Mouse (Mus musculus) heart, embryonic 16.5 days (tissue): ENCODE results near the gene Lpxn. TPM values are rescaled to one million over a fixed set of nuclear protein-coding genes. Genes with fewer than 3 reads are reported as not detected.

Experiments
- ATAC-seq: fragments of 200-750 bp; cut with Nextera tagmentation; replicated peaks from 2 replicates; pipeline ENCODE4 v1.8.0; 2017; ENCODE audit warnings: moderate number of reproducible peaks; ENCODE audit not compliant: insufficient read depth, low FRiP score; ENCODE audit errors: extremely low read depth
- H3K27ac ChIP-seq: fragments of 300-500 bp; sonication (generic); 2 replicates; pipeline ENCODE4 v1.5.1; 2014; ENCODE audit warnings: mild to moderate bottlenecking, low read length, control low read depth, moderate library complexity
- H3K27me3 ChIP-seq: fragments of 300-500 bp; sonication (generic); 2 replicates; pipeline ENCODE4 v1.6.1; 2014; ENCODE audit warnings: low read length, mixed read lengths; ENCODE audit not compliant: control insufficient read depth, insufficient read depth
- H3K36me3 ChIP-seq: fragments of 300-500 bp; sonication (generic); 2 replicates; pipeline ENCODE4 v1.6.1; 2014; ENCODE audit not compliant: control insufficient read depth, insufficient read depth
- H3K4me1 ChIP-seq: fragments of 300-500 bp; sonication (generic); 2 replicates; pipeline ENCODE4 v1.6.1; 2014; ENCODE audit warnings: low read length, mixed read lengths; ENCODE audit not compliant: control insufficient read depth, insufficient read depth
- H3K4me2 ChIP-seq: fragments of 300-500 bp; sonication (generic); 2 replicates; pipeline ENCODE4 v1.6.1; 2014; ENCODE audit warnings: low read depth, mild to moderate bottlenecking, control low read depth, low read length
- H3K4me3 ChIP-seq: fragments of 300-500 bp; sonication (generic); 2 replicates; pipeline ENCODE4 v1.5.1; 2014; ENCODE audit warnings: mild to moderate bottlenecking, control low read depth, low read length
- H3K9ac ChIP-seq: fragments of 300-500 bp; sonication (generic); 2 replicates; pipeline ENCODE4 v1.6.1; 2014; ENCODE audit warnings: low read length, control low read depth
- H3K9me3 ChIP-seq: fragments of 300-500 bp; sonication (generic); replicated peaks from 2 replicates; pipeline ENCODE4 v1.6.1; 2016; ENCODE audit warnings: low read length; ENCODE audit not compliant: control insufficient read depth
- WGBS: fragments of 180-500 bp; shearing (Covaris S2); extraction: QIAGEN DNeasy Blood & Tissue Kit; methylation state at CpG from one replicate; pipeline ENCODE4 v1.1.7; 2014; 5-methylcytosine and 5-hydroxymethylcytosine counted together
- polyA plus RNA-seq: library from polyadenylated mRNA; unstranded; fragments of >200 nt; fragmentation: Nextera tagmentation; extraction: Ambion mirVana; gene quantifications from 2 replicates; pipeline ENCODE4 v1.2.1, GENCODE M21; 2015

The Lpxn gene
- polyA plus RNA-seq, 1 experiment from 2014 or later: 4.9 TPM

DNA sequence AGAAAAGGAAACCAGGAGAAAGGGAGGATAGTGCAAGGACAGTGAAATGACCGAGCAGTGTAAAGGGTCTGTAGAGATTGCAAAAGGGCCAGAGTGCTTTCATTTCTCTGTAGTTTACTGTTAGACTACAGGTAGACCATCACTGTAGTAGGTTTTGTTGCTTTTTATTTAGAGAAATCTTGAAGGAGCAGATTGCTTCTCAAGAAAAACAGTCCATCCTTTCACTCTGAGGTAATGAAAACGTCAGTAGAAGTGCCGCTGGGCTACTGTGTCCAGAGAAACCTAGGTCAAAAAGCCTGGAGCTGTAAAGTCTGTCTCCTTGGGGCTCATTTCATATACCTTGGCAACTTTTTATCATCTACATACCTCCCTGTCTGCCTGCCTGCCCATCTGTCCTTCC lies 3.1 kb downstream of the Lpxn start:
- Histone ChIP-seq H3K9me3 (no peaks in the 10 kb centered on the region), H3K9ac (no peak overlapping the region), H3K4me1 (no peaks in the 10 kb centered on the region), H3K27me3 (no peaks in the 10 kb centered on the region), H3K36me3 (no peaks in the 10 kb centered on the region), H3K27ac (no peak overlapping the region), H3K4me2 (peak overlapping the region; percentile 3; the same call in 1 of the 2 replicates), H3K4me3 (no peak overlapping the region)
- ATAC-seq: no peak
- WGBS: 79% methylated on average over 3 of the region's 3 CpGs

DNA sequence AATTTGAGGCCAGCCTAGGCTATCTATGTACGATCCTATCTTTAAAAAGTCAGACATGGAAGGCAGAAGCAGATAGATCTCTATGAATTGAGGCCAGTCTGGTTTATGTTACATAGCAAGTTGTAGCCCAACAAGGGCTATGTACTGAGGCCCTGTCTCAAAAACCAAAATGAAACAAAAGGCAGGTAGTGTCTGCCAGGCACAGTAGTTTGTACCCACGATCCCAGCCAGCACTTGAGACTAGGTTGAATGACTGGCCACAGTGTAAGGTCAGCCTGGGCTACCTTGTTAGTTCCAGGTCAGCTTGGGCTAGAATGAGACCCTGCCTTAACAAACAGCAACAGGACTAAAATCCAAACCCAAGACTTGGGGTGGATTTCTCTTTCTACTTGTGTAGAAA lies 4.6 kb downstream of the Lpxn start:
- no peak overlapping the region for H3K9ac ChIP-seq
- H3K4me1 ChIP-seq: no peaks in the 10 kb centered on the region
- H3K27ac ChIP-seq: no peak overlapping the region
- no peak for ATAC-seq
- H3K4me2 ChIP-seq: no peak overlapping the region
- no peaks in the 10 kb centered on the region for H3K36me3 ChIP-seq
- 50% methylated on average over 2 of the region's 2 CpGs for WGBS
- no peak overlapping the region for H3K4me3 ChIP-seq
- H3K9me3 ChIP-seq: no peaks in the 10 kb centered on the region
- no peaks in the 10 kb centered on the region for H3K27me3 ChIP-seq

DNA sequence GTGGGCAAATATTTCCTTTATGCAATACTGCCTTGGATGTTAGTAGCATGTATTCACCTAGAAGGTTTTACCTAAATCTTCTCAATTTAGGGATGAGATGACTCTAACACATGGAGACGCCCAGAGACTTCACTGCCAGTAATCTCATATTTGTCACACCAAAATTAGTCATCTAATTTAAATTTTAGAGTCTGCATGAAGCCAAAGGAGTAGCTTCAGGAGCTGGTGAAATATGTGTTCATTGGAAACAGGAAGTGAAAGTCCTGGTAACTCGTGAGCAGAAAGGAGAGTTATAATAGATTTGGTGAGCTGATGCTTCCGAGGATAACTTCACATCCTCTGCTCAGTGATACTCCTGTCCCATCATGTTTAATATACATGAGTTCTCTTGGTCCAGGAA lies 5.1 kb downstream of the Lpxn start:
- H3K4me1 ChIP-seq: no peaks in the 10 kb centered on the region

DNA sequence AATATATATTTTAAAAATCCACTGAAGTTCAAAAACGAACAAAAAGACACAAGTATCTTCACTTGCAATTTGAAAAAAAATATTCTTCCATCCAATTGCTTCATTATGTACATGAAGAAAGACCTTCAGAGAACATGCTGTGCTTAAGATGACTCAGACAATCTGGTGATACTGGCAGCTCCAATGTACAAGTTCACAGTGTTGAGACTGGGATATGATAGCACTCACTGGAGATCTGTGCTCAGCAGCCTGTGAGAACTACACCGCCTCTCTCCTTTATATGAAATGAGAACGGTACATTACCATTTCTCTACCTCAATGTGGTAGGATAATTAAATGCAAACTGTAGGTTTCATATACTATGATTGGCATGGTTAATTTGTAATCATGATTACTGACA lies 6.8 kb downstream of the Lpxn start:
- ATAC-seq: no peak
- H3K4me2 ChIP-seq: no peak overlapping the region
- no peak overlapping the region for H3K9ac ChIP-seq
- H3K4me3 ChIP-seq: no peak overlapping the region
- H3K27me3 ChIP-seq: no peaks in the 10 kb centered on the region
- H3K9me3 ChIP-seq: no peaks in the 10 kb centered on the region
- H3K27ac ChIP-seq: no peak overlapping the region
- no peaks in the 10 kb centered on the region for H3K4me1 ChIP-seq
- no peaks in the 10 kb centered on the region for H3K36me3 ChIP-seq
- WGBS: 72% methylated on average over 3 of the region's 3 CpGs

More for the DNA sequence above, 5.1 kb downstream of the Lpxn start:
- H3K9me3 ChIP-seq: no peaks in the 10 kb centered on the region
- 64% methylated on average over 3 of the region's 3 CpGs for WGBS
- no peak overlapping the region for H3K4me2 ChIP-seq
- H3K4me3 ChIP-seq: no peak overlapping the region
- no peak overlapping the region for H3K9ac ChIP-seq
- no peaks in the 10 kb centered on the region for H3K27me3 ChIP-seq
- H3K27ac ChIP-seq: no peak overlapping the region
- no peak for ATAC-seq
- H3K36me3 ChIP-seq: no peaks in the 10 kb centered on the region

DNA sequence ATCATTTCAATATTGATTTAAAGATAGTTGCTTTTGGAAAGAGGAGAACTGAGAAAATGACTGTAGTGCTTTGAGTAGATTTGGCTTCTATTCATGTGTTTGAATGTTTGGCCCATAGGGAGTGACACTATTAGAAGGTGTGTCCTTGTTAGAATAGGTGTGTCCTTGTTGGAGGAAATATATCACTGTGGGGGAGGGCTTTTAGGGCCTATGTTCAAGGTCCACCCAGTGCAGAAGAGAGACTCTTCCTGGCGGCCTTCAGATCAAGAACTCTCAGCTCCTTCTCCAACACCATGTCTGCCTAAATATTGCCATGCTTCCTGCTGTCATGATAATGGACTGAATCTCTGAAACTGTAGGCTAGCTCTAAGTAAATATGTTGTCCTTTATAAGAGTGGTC lies 8.2 kb downstream of the Lpxn start:
- no peak overlapping the region for H3K4me2 ChIP-seq
- no peaks in the 10 kb centered on the region for H3K27me3 ChIP-seq
- no peaks in the 10 kb centered on the region for H3K9me3 ChIP-seq
- H3K36me3 ChIP-seq: no peaks in the 10 kb centered on the region
- no peak for ATAC-seq
- no peak overlapping the region for H3K9ac ChIP-seq
- no peak overlapping the region for H3K4me3 ChIP-seq
- H3K27ac ChIP-seq: no peak overlapping the region
- WGBS: 62% methylated on average over 1 of the region's 1 CpGs
- H3K4me1 ChIP-seq: no peaks in the 10 kb centered on the region

DNA sequence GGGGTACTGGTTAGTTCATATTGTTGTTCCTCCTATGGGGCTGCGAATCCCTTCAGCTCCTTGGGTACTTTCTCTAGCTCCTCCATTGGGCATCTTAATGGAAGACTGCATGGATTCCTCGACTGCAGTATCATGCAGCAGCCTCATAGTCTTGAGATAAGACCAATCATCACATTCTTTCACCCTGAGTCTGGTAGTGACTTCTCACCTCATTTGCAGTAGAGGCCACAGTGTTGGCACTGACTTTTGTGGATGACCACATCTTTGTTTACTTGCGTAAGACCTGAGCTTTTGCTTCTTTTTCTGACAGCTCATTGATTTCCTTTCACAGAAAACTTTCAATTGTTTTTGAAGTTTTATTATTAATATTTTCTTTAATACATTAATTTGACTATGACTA lies 9.7 kb downstream of the Lpxn start:
- Histone ChIP-seq H3K9ac (no peak overlapping the region), H3K27ac (no peak overlapping the region), H3K4me1 (no peaks in the 10 kb centered on the region), H3K27me3 (no peaks in the 10 kb centered on the region), H3K36me3 (no peaks in the 10 kb centered on the region), H3K4me3 (no peak overlapping the region), H3K4me2 (no peak overlapping the region), H3K9me3 (no peaks in the 10 kb centered on the region)
- ATAC-seq: no peak
- WGBS: 63% methylated on average over 3 of the region's 3 CpGs

GRCm38 (mm10) chr19:12806214-12806613 lies 10.2 kb downstream of the Lpxn start:
- Histone ChIP-seq H3K27me3 (no peaks in the 10 kb centered on the region), H3K4me3 (no peak overlapping the region), H3K9me3 (no peaks in the 10 kb centered on the region), H3K36me3 (no peaks in the 10 kb centered on the region), H3K4me1 (no peaks in the 10 kb centered on the region), H3K9ac (no peak overlapping the region), H3K27ac (no peak overlapping the region), H3K4me2 (no peak overlapping the region)
- ATAC-seq: no peak
- WGBS: 58% methylated on average over 2 of the region's 2 CpGs

GRCm38 (mm10) chr19:12812644-12813364 lies 16.8 kb downstream of the Lpxn start:
- no peak for ATAC-seq
- no peaks in the 10 kb centered on the region for H3K4me1 ChIP-seq
- WGBS: 59% methylated on average over 1 of the region's 1 CpGs
- no peaks in the 10 kb centered on the region for H3K36me3 ChIP-seq
- H3K27ac ChIP-seq: peak overlapping the region; percentile 49; the same call in 1 of the 2 replicates
- H3K9ac ChIP-seq: no peak overlapping the region
- no peak overlapping the region for H3K4me3 ChIP-seq
- no peak overlapping the region for H3K4me2 ChIP-seq
- H3K27me3 ChIP-seq: no peaks in the 10 kb centered on the region
- H3K9me3 ChIP-seq: no peaks in the 10 kb centered on the region

GRCm38 (mm10) chr19:12813883-12814282 lies 17.9 kb downstream of the Lpxn start:
- Histone ChIP-seq H3K27me3 (no peaks in the 10 kb centered on the region), H3K27ac (no peak overlapping the region), H3K4me2 (no peak overlapping the region), H3K36me3 (no peaks in the 10 kb centered on the region), H3K9ac (no peak overlapping the region), H3K4me1 (no peaks in the 10 kb centered on the region), H3K4me3 (no peak overlapping the region), H3K9me3 (no peaks in the 10 kb centered on the region)
- ATAC-seq: no peak
- WGBS: 76% methylated on average over 1 of the region's 1 CpGs
